Comparison of ENCODE assay signal across 8 mouse cellular contexts in the genomic region with DNA sequence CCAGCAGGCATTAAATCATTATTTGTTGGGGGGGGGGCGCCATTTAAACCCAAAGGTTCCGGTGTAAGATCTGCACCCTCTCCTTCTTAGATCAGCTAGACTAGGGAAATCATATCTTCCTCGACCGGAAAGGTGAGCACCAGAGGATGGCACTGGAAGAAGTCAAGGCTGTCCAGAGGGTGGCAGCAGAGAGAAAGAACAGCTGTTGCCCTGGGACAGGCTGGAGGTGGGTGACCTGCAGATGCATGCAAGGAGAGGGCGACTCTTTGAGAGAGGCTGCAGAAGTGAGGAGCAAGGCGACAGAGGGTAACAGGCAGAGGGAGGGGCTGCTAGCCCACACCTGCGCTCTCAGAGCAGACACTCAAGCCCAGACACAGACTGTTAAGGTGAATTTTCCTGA. TPM values are rescaled to one million over a fixed set of nuclear protein-coding genes. Genes with fewer than 3 reads are reported as not detected.
DNase-seq lines count a peak whose midpoint lies in the region; ATAC-seq and TF ChIP-seq lines count a peak whose summit lies in the region.
"Had no signal": no experiment of that assay in that cellular context is flagged by ENCODE, and none has a peak within 500 bp of the region (broad histone marks: within the 10 kb centered on the region; RNA-seq: fewer than 3 reads in every experiment).

No protein-coding gene starts in this region.

- TF ChIP-seq CTCF in bone marrow, adult 2 months (IDR thresholded peaks at IDR 0.05; ENCODE audit: control insufficient read depth, insufficient read depth, low read length), result peak; percentile 75

- H3K4me3 ChIP-seq in ES-E14 (ENCODE audit: insufficient read depth in 1 of 2, low read depth in 1 of 2, low read length in 2 of 2, poor library complexity in 1 of 2, severe bottlenecking in 1 of 2), result no peak overlapping the region
- H3K4me3 ChIP-seq in bone marrow, adult 2 months (replicated peaks; ENCODE audit: control insufficient read depth, low read depth, low read length), result no peak overlapping the region
- no peak overlapping the region for H3K4me3 ChIP-seq in forebrain, embryonic 10.5 days
- H3K4me3 ChIP-seq in hindbrain, embryonic 12.5 days, result no peak overlapping the region
- no peak overlapping the region for H3K4me3 ChIP-seq in limb, embryonic 11.5 days (ENCODE audit: low read depth, low read length)
- H3K4me3 ChIP-seq in midbrain, embryonic 13.5 days (replicated peaks), result no peak overlapping the region
- H3K4me3 ChIP-seq: heart, embryonic 15.5 days had no signal

- H3K27me3 ChIP-seq in forebrain, embryonic 10.5 days (ENCODE audit: poor library complexity, severe bottlenecking), result peaks cover 49% of the 10 kb centered on the region
- peaks cover 13% of the 10 kb centered on the region; the same call in 1 of the 2 replicates for H3K27me3 ChIP-seq in hindbrain, embryonic 12.5 days
- H3K27me3 ChIP-seq in limb, embryonic 11.5 days (ENCODE audit: control insufficient read depth, insufficient read depth, low read length), result no peaks in the 10 kb centered on the region
- H3K27me3 ChIP-seq in midbrain, embryonic 13.5 days, result peaks cover 11% of the 10 kb centered on the region
- H3K27me3 ChIP-seq: heart, embryonic 15.5 days had no signal

- TF ChIP-seq POLR2A in bone marrow, adult 2 months (IDR thresholded peaks at IDR 0.05; ENCODE audit: borderline replicate concordance, control insufficient read depth, low read depth, low read length), result no peak

- ATAC-seq in hindbrain, embryonic 12.5 days (ENCODE audit: low FRiP score), result peak; percentile 54
- ATAC-seq in limb, embryonic 11.5 days (ENCODE audit: insufficient number of reproducible peaks, low FRiP score, low TSS enrichment, low read depth), result peak; percentile 79
- peak; percentile 73 for ATAC-seq in midbrain, embryonic 13.5 days

- in situ Hi-C loops in ES-E14 (cut with MboI; ENCODE audit: low sequenced_read_pairs in 2 of 2, unreplicated experiment in 2 of 2), result no loop called here

- peak; percentile 44 for DNase-seq in ES-E14 (ENCODE audit: low read depth, low spot score)
- peak; percentile 57 for DNase-seq in forebrain, embryonic 10.5 days (ENCODE audit: extremely low spot score, low spot score)
- peak; percentile 68 for DNase-seq in limb, embryonic 11.5 days (ENCODE audit: low spot score)
- peak; percentile 21 to 71 for DNase-seq in spleen, postnatal 10 days (ENCODE audit: low spot score in 2 of 2)

- no peaks in the 10 kb centered on the region for H3K9me3 ChIP-seq in ES-E14 (ENCODE audit: control insufficient read depth, insufficient read depth, low read depth, low read length)
- peaks cover 4% of the 10 kb centered on the region; the same call in 1 of the 2 replicates for H3K9me3 ChIP-seq in forebrain, embryonic 10.5 days
- H3K9me3 ChIP-seq in hindbrain, embryonic 12.5 days (replicated peaks), result no peaks in the 10 kb centered on the region
- peaks cover 2% of the 10 kb centered on the region; the same call in 1 of the 2 replicates for H3K9me3 ChIP-seq in limb, embryonic 11.5 days (ENCODE audit: control insufficient read depth, low read length)
- H3K9me3 ChIP-seq in midbrain, embryonic 13.5 days, result 0 out of 2 replicates have a peak, but pooled peaks cover 4% of the 10 kb centered on the region
- H3K9me3 ChIP-seq: heart, embryonic 15.5 days had no signal

- peaks cover 0 to 5% of the 10 kb centered on the region in 2 experiments; a peak in 2 of 4 replicates for H3K4me1 ChIP-seq in ES-E14 (ENCODE audit: control insufficient read depth in 2 of 2, insufficient read depth in 2 of 2, low read length in 2 of 2, poor library complexity in 1 of 2)
- H3K4me1 ChIP-seq in bone marrow, adult 2 months (ENCODE audit: control insufficient read depth, insufficient read depth, low read length), result peaks cover 3% of the 10 kb centered on the region; the same call in 1 of the 2 replicates
- H3K4me1 ChIP-seq in forebrain, embryonic 10.5 days, result peaks cover 26% of the 10 kb centered on the region
- peaks cover 11% of the 10 kb centered on the region for H3K4me1 ChIP-seq in hindbrain, embryonic 12.5 days
- no peaks in the 10 kb centered on the region; the same call in 1 of the 2 replicates for H3K4me1 ChIP-seq in limb, embryonic 11.5 days (ENCODE audit: control insufficient read depth, insufficient read depth, low read length)
- peaks cover 10% of the 10 kb centered on the region for H3K4me1 ChIP-seq in midbrain, embryonic 13.5 days (replicated peaks)

- WGBS in bone marrow, adult 2 months, result 13% methylated on average over 7 of the region's 7 CpGs
- WGBS in forebrain, embryonic 10.5 days, result 24% methylated on average over 7 of the region's 7 CpGs
- WGBS in hindbrain, embryonic 12.5 days, result 26% methylated on average over 7 of the region's 7 CpGs
- 15% methylated on average over 7 of the region's 7 CpGs for WGBS in limb, embryonic 11.5 days
- 9% methylated on average over 7 of the region's 7 CpGs for WGBS in midbrain, embryonic 13.5 days

- no peak overlapping the region for H3K4me2 ChIP-seq in hindbrain, embryonic 12.5 days (replicated peaks)
- no peak overlapping the region for H3K4me2 ChIP-seq in limb, embryonic 11.5 days (ENCODE audit: low read depth, severe bottlenecking)
- no peak overlapping the region for H3K4me2 ChIP-seq in midbrain, embryonic 13.5 days (replicated peaks)
- H3K4me2 ChIP-seq: heart, embryonic 15.5 days had no signal

- no peak overlapping the region for H3K27ac ChIP-seq in ES-E14 (ENCODE audit: insufficient read depth, low read depth, low read length, poor library complexity, severe bottlenecking)
- no peak overlapping the region for H3K27ac ChIP-seq in bone marrow, adult 2 months (ENCODE audit: control insufficient read depth, insufficient read depth, low read depth, low read length, poor library complexity)
- no peak overlapping the region for H3K27ac ChIP-seq in forebrain, embryonic 10.5 days
- no peak overlapping the region for H3K27ac ChIP-seq in hindbrain, embryonic 12.5 days
- H3K27ac ChIP-seq in limb, embryonic 11.5 days (replicated peaks; ENCODE audit: low read depth, low read length), result no peak overlapping the region
- no peak overlapping the region for H3K27ac ChIP-seq in midbrain, embryonic 13.5 days
- H3K27ac ChIP-seq: heart, embryonic 15.5 days had no signal

- H3K36me3 ChIP-seq in ES-E14 (ENCODE audit: control insufficient read depth, insufficient read depth, low read length, poor library complexity, severe bottlenecking), result no peaks in the 10 kb centered on the region
- no peaks in the 10 kb centered on the region for H3K36me3 ChIP-seq in forebrain, embryonic 10.5 days (replicated peaks)
- H3K36me3 ChIP-seq in hindbrain, embryonic 12.5 days, result no peaks in the 10 kb centered on the region
- H3K36me3 ChIP-seq in limb, embryonic 11.5 days (ENCODE audit: control insufficient read depth, insufficient read depth, low read length), result no peaks in the 10 kb centered on the region
- no peaks in the 10 kb centered on the region for H3K36me3 ChIP-seq in midbrain, embryonic 13.5 days
- H3K36me3 ChIP-seq: heart, embryonic 15.5 days had no signal

- no peak overlapping the region for H3K9ac ChIP-seq in ES-E14 (ENCODE audit: insufficient read depth, low read depth, low read length, poor library complexity, severe bottlenecking)
- no peak overlapping the region for H3K9ac ChIP-seq in hindbrain, embryonic 12.5 days
- no peak overlapping the region for H3K9ac ChIP-seq in limb, embryonic 11.5 days (ENCODE audit: low read length)
- no peak overlapping the region for H3K9ac ChIP-seq in midbrain, embryonic 13.5 days (replicated peaks)
- H3K9ac ChIP-seq: heart, embryonic 15.5 days had no signal

TF ChIP-seq in ES-E14, 5 proteins besides CTCF, POLR2A, EP300 and RAD21:
- TF ChIP-seq ZC3H11A (IDR thresholded peaks at IDR 0.05; ENCODE audit: borderline replicate concordance, low read depth, low read length) (peak; percentile 55; the same call in 1 of the 2 replicates), HCFC1 (IDR thresholded peaks at IDR 0.05; ENCODE audit: borderline replicate concordance, insufficient read depth, low read length) (no peak)

RNA-seq across cellular contexts. Expression of a gene that starts 8.2 kb away (rescaled TPM):
- 0.13 and 0.26 TPM in 2 replicates for total RNA-seq in ES-E14 (2012; rRNA removed)
- 0.57 and 0.65 TPM in 2 replicates for polyA plus RNA-seq in bone marrow, adult 2 months (2011; ENCODE audit: insufficient read depth, insufficient read length, low replicate concordance, missing spikeins)
- 10.3 and 12.9 TPM in 2 replicates for polyA plus RNA-seq in forebrain, embryonic 10.5 days (2016; fragmentation: Nextera tagmentation; extraction: Ambion mirVana)
- polyA plus RNA-seq in hindbrain, embryonic 12.5 days (2016; fragmentation: Nextera tagmentation; extraction: Ambion mirVana), result 107 and 150 TPM in 2 replicates
- 3.8 and 4.0 TPM in 2 replicates for polyA plus RNA-seq in limb, embryonic 11.5 days (2014; fragmentation: Nextera tagmentation; extraction: Ambion mirVana)
- polyA plus RNA-seq in midbrain, embryonic 13.5 days (2015; fragmentation: Nextera tagmentation; extraction: Ambion mirVana), result 33.5 and 62.4 TPM in 2 replicates
